Mouse (Mus musculus) brain, embryonic 14.5 days (tissue): ENCODE results near the gene Tmem178b. TPM values are rescaled to one million over a fixed set of nuclear protein-coding genes. Genes with fewer than 3 reads are reported as not detected.

Experiments used
- DNase-seq: peaks from one replicate; pipeline ENCODE4 v3.0.0-alpha.2; 2011; ENCODE audit warnings: low read depth
- CTCF ChIP-seq: fragments of 200-500 bp; IDR thresholded peaks from 2 replicates; pipeline ENCODE4 v1.5.1; 2012; ENCODE audit warnings: inconsistent platforms, mild to moderate bottlenecking, moderate library complexity, borderline replicate concordance; ENCODE audit not compliant: insufficient read depth, insufficient read length; ENCODE audit errors: extremely low read depth
- POLR2A ChIP-seq: fragments of 200-500 bp; IDR thresholded peaks from 2 replicates; pipeline ENCODE4 v1.6.1; 2012; ENCODE audit warnings: mild to moderate bottlenecking, inconsistent platforms, borderline replicate concordance; ENCODE audit not compliant: poor library complexity, insufficient read depth, insufficient read length, severe bottlenecking; ENCODE audit errors: extremely low read depth
- polyA plus RNA-seq: library from polyadenylated mRNA; depleted of rRNA; stranded (reverse); fragments of >200 nt; gene quantifications from 2 replicates; pipeline ENCODE4 v1.2.3, GENCODE M21; 2012; rRNA removed

Tmem178b gene
- polyA plus RNA-seq, 1 experiment = 84.9 TPM

GRCm38 (mm10) chr6:40247398-40247946 is 374.4 kb downstream of the Tmem178b start:
- DNase-seq = peak; percentile 43
- TF ChIP-seq POLR2A (no peak), CTCF (no peak)

GRCm38 (mm10) chr6:40249939-40250338 is 376.9 kb downstream of the Tmem178b start:
- no peak for DNase-seq
- TF ChIP-seq POLR2A (no peak), CTCF (no peak)

- DNase-seq = no peak
- TF ChIP-seq POLR2A (no peak), CTCF (no peak)
Measured at GRCm38 (mm10) chr6:40263687-40264086, 390.6 kb downstream of the Tmem178b start.

GRCm38 (mm10) chr6:40300707-40301106 is 427.6 kb downstream of the Tmem178b start:
- DNase-seq = no peak
- no peak for TF ChIP-seq POLR2A

- peak; percentile 91 for DNase-seq
- no peak for TF ChIP-seq POLR2A
- peak; percentile 76; the same call in 1 of the 2 replicates for TF ChIP-seq CTCF
Measured at GRCm38 (mm10) chr6:40303379-40303778, 430.3 kb downstream of the Tmem178b start.

Other genes starting within 250 kb of the Tmem178b start
- gene Braf, start 147.8 kb upstream of the Tmem178b start, polyA plus RNA-seq = 24.0 and 26.9 TPM in 2 replicates
- gene Mrps33, start 62.3 kb upstream of the Tmem178b start, polyA plus RNA-seq = 249 and 331 TPM in 2 replicates